Mouse (Mus musculus) myocyte (in vitro differentiated cells): ENCODE results near the gene BC024978.

Experiments used
- E2F4 ChIP-seq: IDR thresholded peaks from one replicate; pipeline ENCODE4 v1.6.1; 2011; ENCODE audit warnings: mild to moderate bottlenecking, control low read depth, moderate library complexity; ENCODE audit not compliant: insufficient read depth
- POLR2A ChIP-seq: IDR thresholded peaks from one replicate; pipeline ENCODE4 v1.6.1; 2011; ENCODE audit warnings: low read depth, mild to moderate bottlenecking, control low read depth, moderate library complexity; ENCODE audit not compliant: insufficient read length
- TCF12 ChIP-seq: IDR thresholded peaks from one replicate; pipeline ENCODE4 v1.6.1; 2011; ENCODE audit warnings: mild to moderate bottlenecking, control low read depth; ENCODE audit not compliant: poor library complexity, insufficient read depth, severe bottlenecking

- no peak for TF ChIP-seq TCF12
- no peak for TF ChIP-seq POLR2A
- no peak for TF ChIP-seq E2F4
Observed at GRCm38 (mm10) chr7:27233300-27233699, 37.7 kb downstream of the BC024978 start.
